Mouse (Mus musculus) liver, embryonic 14.5 days (tissue): ENCODE data around the gene Spock1.

Experiments used
- CTCF ChIP-seq: IDR thresholded peaks from 2 replicates; pipeline ENCODE4 v1.5.1; 2016; ENCODE audit warnings: antibody characterized with exemption, low read depth, control low read depth
- EP300 ChIP-seq: IDR thresholded peaks from 2 replicates; pipeline ENCODE4 v1.6.1; 2016; ENCODE audit warnings: antibody characterized with exemption, low read depth

- TF ChIP-seq CTCF (no peak), EP300 (no peak)
Observed at GRCm38 (mm10) chr13:57611326-57612171, 296.6 kb downstream of the Spock1 start.
